Mouse (Mus musculus) heart, embryonic 11.5 days (tissue): ENCODE data around the gene Cggbp1. TPM values are rescaled to one million over a fixed set of nuclear protein-coding genes. Genes with fewer than 3 reads are reported as not detected.

Experiments used
- ATAC-seq: fragments of 200-750 bp; cut with Nextera tagmentation; replicated peaks from 2 replicates; pipeline ENCODE4 v1.8.0; 2017; ENCODE audit warnings: moderate library complexity; ENCODE audit not compliant: insufficient number of reproducible peaks, low FRiP score, low TSS enrichment
- H3K27ac ChIP-seq: fragments of 300-500 bp; sonication (generic); 2 replicates; pipeline ENCODE4 v1.5.1; 2014; ENCODE audit warnings: mild to moderate bottlenecking, low read depth, low read length
- H3K27me3 ChIP-seq: fragments of 300-500 bp; sonication (generic); 2 replicates; pipeline ENCODE4 v1.6.1; 2014; ENCODE audit warnings: mild to moderate bottlenecking, low read length, mixed read lengths; ENCODE audit not compliant: control insufficient read depth, insufficient read depth
- H3K36me3 ChIP-seq: fragments of 300-500 bp; sonication (generic); 2 replicates; pipeline ENCODE4 v1.6.1; 2014; ENCODE audit warnings: mild to moderate bottlenecking, low read length, moderate library complexity, mixed read lengths; ENCODE audit not compliant: control insufficient read depth, insufficient read depth
- H3K4me1 ChIP-seq: fragments of 300-500 bp; sonication (generic); 2 replicates; pipeline ENCODE4 v1.6.1; 2014; ENCODE audit warnings: low read length; ENCODE audit not compliant: control insufficient read depth, insufficient read depth
- H3K4me2 ChIP-seq: fragments of 300-500 bp; sonication (generic); 2 replicates; pipeline ENCODE4 v1.6.1; 2014; ENCODE audit warnings: mild to moderate bottlenecking, moderate library complexity
- H3K4me3 ChIP-seq: fragments of 300-500 bp; sonication (generic); 2 replicates; pipeline ENCODE4 v1.5.1; 2014; ENCODE audit warnings: low read depth, low read length
- H3K9ac ChIP-seq: fragments of 300-500 bp; sonication (generic); 2 replicates; pipeline ENCODE4 v1.6.1; 2014; ENCODE audit warnings: mild to moderate bottlenecking, low read depth, low read length, moderate library complexity
- H3K9me3 ChIP-seq: fragments of 300-500 bp; sonication (generic); replicated peaks from 2 replicates; pipeline ENCODE4 v1.6.1; 2016; ENCODE audit warnings: low read length; ENCODE audit not compliant: control insufficient read depth
- WGBS: fragments of 180-500 bp; shearing (Covaris S2); extraction: QIAGEN DNeasy Blood & Tissue Kit; methylation state at CpG from one replicate; pipeline ENCODE4 v1.1.7; 2014; ENCODE audit not compliant: insufficient replicate concordance; 5-methylcytosine and 5-hydroxymethylcytosine counted together
- polyA plus RNA-seq: library from polyadenylated mRNA; unstranded; fragments of >200 nt; fragmentation: Nextera tagmentation; extraction: Ambion mirVana; gene quantifications from 2 replicates; pipeline ENCODE4 v1.2.1, GENCODE M21; 2014

Cggbp1 gene
- polyA plus RNA-seq, 1 experiment from 2014 or later: 70.1 TPM

- ATAC-seq: no peak
Measured at GRCm38 (mm10) chr16:64841481-64842373, 10.1 kb upstream of the Cggbp1 start.

GRCm38 (mm10) chr16:64842374-64842729, 9.4 kb upstream of the Cggbp1 start:
- Histone ChIP-seq H3K9ac (no peak overlapping the region), H3K27me3 (no peaks in the 10 kb centered on the region)
- no peak for ATAC-seq

More at GRCm38 (mm10) chr16:64841481-64842373, 10.1 kb upstream of the Cggbp1 start:
- 0 out of 2 replicates have a peak, but pooled peaks cover 3% of the 10 kb centered on the region for H3K4me1 ChIP-seq
- H3K36me3 ChIP-seq: no peaks in the 10 kb centered on the region
- H3K9ac ChIP-seq: no peak overlapping the region
- WGBS: 82% methylated on average over 5 of the region's 5 CpGs
- H3K4me2 ChIP-seq: no peak overlapping the region
- no peak overlapping the region for H3K4me3 ChIP-seq
- H3K27ac ChIP-seq: no peak overlapping the region
- H3K27me3 ChIP-seq: no peaks in the 10 kb centered on the region
- H3K9me3 ChIP-seq: no peaks in the 10 kb centered on the region

GRCm38 (mm10) chr16:64845947-64846346, 5.8 kb upstream of the Cggbp1 start:
- no peak for ATAC-seq
- H3K27ac ChIP-seq: no peak overlapping the region
- WGBS: 85% methylated on average over 8 of the region's 8 CpGs

More at GRCm38 (mm10) chr16:64842374-64842729, 9.4 kb upstream of the Cggbp1 start:
- Histone ChIP-seq H3K27ac (no peak overlapping the region), H3K4me3 (no peak overlapping the region), H3K4me2 (no peak overlapping the region), H3K4me1 (0 out of 2 replicates have a peak, but pooled peaks cover 3% of the 10 kb centered on the region), H3K36me3 (no peaks in the 10 kb centered on the region), H3K9me3 (no peaks in the 10 kb centered on the region)
- WGBS: 91% methylated on average over 3 of the region's 3 CpGs

DNA sequence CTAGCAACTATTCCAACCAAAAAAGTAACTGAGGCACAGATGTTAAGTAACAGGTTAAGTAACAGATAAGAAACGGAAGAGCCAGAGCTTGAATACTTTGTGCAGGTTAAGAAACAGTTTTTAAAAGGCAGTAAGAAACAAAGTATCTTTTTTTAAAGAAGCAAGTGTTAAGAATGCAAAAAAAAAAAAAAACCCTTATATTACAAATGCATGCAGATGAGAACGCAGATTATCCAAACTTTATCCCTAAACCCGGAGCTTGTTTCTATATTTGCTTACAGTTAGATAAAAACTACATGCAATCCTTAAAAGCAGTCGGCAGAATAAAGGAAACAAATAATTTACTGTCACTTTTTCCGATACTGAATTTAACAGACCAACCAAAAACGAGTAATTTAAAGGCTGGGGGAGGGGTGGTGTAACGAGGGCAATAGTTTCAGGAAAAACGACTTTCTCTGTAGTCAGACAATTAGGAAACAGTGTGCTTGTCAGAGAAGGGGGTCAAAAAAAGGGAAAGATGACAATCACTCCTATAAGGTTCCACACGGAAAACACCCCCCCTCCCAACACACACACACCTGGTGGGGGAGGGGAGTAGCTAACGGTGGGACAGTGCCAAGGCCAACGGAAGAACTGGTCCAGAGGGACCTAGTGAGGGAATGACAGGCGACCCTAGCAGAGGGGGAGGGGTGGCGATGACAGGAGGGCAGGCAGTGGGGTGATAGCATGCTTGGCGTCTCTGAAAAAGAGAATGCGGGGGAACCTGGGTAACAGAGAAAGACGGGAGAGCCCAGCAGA, 1.3 kb upstream of the Cggbp1 start:
- peak; percentile 1; the same call in 1 of the 2 replicates for ATAC-seq
- Histone ChIP-seq H3K4me1 (peaks cover 8% of the 10 kb centered on the region), H3K36me3 (peaks cover 1% of the 10 kb centered on the region), H3K4me3 (peak overlapping the region; percentile 90), H3K9ac (peak overlapping the region; percentile 96), H3K27ac (peak overlapping the region; percentile 93), H3K4me2 (peak overlapping the region; percentile 84), H3K27me3 (no peaks in the 10 kb centered on the region), H3K9me3 (no peaks in the 10 kb centered on the region)
- 2% methylated on average over 16 of the region's 16 CpGs for WGBS

More at GRCm38 (mm10) chr16:64845947-64846346, 5.8 kb upstream of the Cggbp1 start:
- Histone ChIP-seq H3K9me3 (no peaks in the 10 kb centered on the region), H3K27me3 (no peaks in the 10 kb centered on the region), H3K9ac (no peak overlapping the region), H3K4me1 (peaks cover 4% of the 10 kb centered on the region; the same call in 1 of the 2 replicates), H3K36me3 (no peaks in the 10 kb centered on the region), H3K4me2 (no peak overlapping the region), H3K4me3 (no peak overlapping the region)

GRCm38 (mm10) chr16:64851085-64851562, 672 bp upstream of the Cggbp1 start:
- Histone ChIP-seq H3K4me3 (peak overlapping the region; percentile 90), H3K4me1 (peaks cover 8% of the 10 kb centered on the region), H3K27me3 (no peaks in the 10 kb centered on the region), H3K27ac (peak overlapping the region; percentile 93), H3K9ac (peak overlapping the region; percentile 96), H3K36me3 (peaks cover 6% of the 10 kb centered on the region), H3K9me3 (no peaks in the 10 kb centered on the region), H3K4me2 (peak overlapping the region; percentile 84)
- ATAC-seq: peak; percentile 29; the same call in 1 of the 2 replicates
- under 1% methylated on average over 40 of the region's 45 CpGs for WGBS

DNA sequence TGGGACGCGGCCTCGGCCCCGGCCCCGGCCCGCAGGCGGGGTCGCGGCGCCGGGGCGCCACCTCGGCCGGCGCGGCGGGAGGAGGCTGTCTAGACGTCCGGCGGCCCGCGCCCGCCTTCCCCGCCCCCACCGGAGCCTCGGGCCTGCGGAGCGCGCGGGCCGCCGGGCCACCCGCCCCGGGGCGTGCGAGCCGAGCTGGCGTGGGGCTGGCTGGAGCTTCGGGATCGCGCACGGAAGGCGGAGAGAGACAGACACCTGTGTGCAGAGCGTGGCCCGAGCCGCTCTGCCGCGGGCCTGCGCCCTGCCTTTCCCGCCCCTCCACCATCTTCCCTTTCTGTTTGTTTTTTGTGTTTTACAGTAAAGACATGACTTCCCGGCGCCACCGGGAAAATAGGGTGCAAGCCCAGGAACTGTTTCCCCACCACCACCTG, 660 bp downstream of the Cggbp1 start:
- H3K4me1 ChIP-seq: peaks cover 8% of the 10 kb centered on the region
- no peaks in the 10 kb centered on the region for H3K9me3 ChIP-seq
- 0% methylated on average over 18 of the region's 53 CpGs for WGBS
- peak overlapping the region; percentile 96 for H3K9ac ChIP-seq
- ATAC-seq: peak; percentile 36
- peaks cover 6% of the 10 kb centered on the region for H3K36me3 ChIP-seq
- peak overlapping the region; percentile 98 for H3K27ac ChIP-seq
- H3K4me3 ChIP-seq: peak overlapping the region; percentile 90
- H3K27me3 ChIP-seq: no peaks in the 10 kb centered on the region
- peak overlapping the region; percentile 89 for H3K4me2 ChIP-seq

- no peaks in the 10 kb centered on the region for H3K9me3 ChIP-seq
- peak overlapping the region; percentile 89 for H3K4me2 ChIP-seq
- H3K27me3 ChIP-seq: no peaks in the 10 kb centered on the region
- peaks cover 8% of the 10 kb centered on the region for H3K4me1 ChIP-seq
- peaks cover 6% of the 10 kb centered on the region for H3K36me3 ChIP-seq
- peak overlapping the region; percentile 98 for H3K27ac ChIP-seq
- no peak for ATAC-seq
- peak overlapping the region; percentile 96 for H3K9ac ChIP-seq
- WGBS: 6% methylated on average over 14 of the region's 14 CpGs
- peak overlapping the region; percentile 90 for H3K4me3 ChIP-seq
Measured at GRCm38 (mm10) chr16:64852891-64853290, 1.1 kb downstream of the Cggbp1 start.

GRCm38 (mm10) chr16:64856946-64857345, 5.2 kb downstream of the Cggbp1 start:
- no peak overlapping the region for H3K9ac ChIP-seq
- no peak overlapping the region for H3K4me3 ChIP-seq
- H3K36me3 ChIP-seq: peaks cover 6% of the 10 kb centered on the region
- no peak for ATAC-seq
- peaks cover 6% of the 10 kb centered on the region; the same call in 1 of the 2 replicates for H3K4me1 ChIP-seq
- no peaks in the 10 kb centered on the region for H3K27me3 ChIP-seq
- WGBS: 90% methylated on average over 3 of the region's 3 CpGs
- no peak overlapping the region for H3K27ac ChIP-seq
- no peak overlapping the region for H3K4me2 ChIP-seq
- no peaks in the 10 kb centered on the region for H3K9me3 ChIP-seq
